Mouse (Mus musculus) 3134 (cell line): ENCODE data around the gene Rnf8.

Source experiments
- DNase-seq: peaks from one replicate; pipeline ENCODE4 v3.0.0-alpha.2; 2011; ENCODE audit warnings: low spot score; ENCODE audit not compliant: insufficient read length; ENCODE audit errors: extremely low read depth

Gene Rnf8

GRCm38 (mm10) chr17:29679038-29679767, 64.6 kb downstream of the Rnf8 start:
- DNase-seq: no peak

- no peak for DNase-seq
Observed at GRCm38 (mm10) chr17:29680174-29680573, 65.6 kb downstream of the Rnf8 start.

- DNase-seq: no peak
Observed at GRCm38 (mm10) chr17:29680921-29681320, 66.3 kb downstream of the Rnf8 start.

DNA sequence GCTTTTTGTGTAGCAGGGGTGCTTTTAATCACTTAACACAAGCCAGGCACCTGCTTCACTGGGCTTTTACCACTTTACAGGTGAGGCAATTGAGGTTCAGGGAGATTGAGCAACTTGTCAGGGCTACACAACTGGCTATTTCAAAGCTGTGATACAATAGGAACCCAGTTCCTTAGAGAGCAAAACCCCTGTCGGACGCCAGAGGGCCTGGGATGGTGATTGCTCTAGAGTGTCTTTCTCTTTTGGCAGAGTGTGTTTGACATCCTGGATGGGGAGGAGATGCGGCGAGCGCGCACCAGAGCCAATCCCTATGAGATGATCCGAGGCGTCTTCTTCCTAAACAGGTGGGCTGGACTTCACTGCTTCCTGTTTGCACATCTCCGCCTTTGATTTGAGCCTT, 67.1 kb downstream of the Rnf8 start:
- no peak for DNase-seq

GRCm38 (mm10) chr17:29682261-29682660, 67.7 kb downstream of the Rnf8 start:
- DNase-seq: no peak

DNA sequence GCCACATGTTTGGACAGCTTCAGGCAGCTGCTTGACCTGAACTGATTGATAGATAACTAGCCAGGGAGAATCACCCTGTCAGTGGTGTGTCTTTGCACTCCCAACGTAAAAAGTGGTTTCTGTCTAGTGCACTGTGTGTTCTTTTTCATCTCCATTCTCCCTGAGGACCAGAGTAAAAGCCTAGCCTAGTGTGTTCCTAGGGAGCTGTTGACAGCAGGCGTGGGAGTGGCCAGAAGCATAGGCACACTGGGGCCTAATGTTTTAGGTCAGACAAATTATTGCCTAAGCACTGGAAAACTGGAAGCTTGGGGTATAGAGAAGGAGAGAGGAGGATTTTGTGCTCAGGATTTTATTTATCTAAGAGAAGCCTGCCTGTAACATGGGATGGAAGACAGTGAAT, 68.5 kb downstream of the Rnf8 start:
- no peak for DNase-seq

- DNase-seq: no peak
Observed at GRCm38 (mm10) chr17:29684275-29684674, 69.7 kb downstream of the Rnf8 start.

DNA sequence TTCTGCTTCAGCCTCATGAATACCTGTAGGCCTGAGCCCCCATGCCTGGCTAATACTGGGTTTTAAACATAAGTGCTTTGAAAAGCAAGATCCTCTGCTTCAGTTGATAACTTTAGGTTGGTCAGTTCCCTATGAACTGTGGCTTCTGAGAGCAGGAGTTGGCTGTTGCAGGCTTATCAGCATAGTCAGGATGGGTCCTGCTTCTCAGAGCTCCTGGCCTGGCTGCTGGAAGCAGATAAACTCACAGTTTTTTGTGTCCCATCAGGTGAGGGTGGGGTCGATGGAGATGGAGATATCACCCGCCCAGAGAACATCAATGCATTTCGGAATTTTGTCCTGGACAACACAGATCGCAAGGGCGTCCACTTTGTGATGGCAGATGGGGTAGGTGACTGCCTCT, 72.2 kb downstream of the Rnf8 start:
- no peak for DNase-seq

- no peak for DNase-seq
Observed at GRCm38 (mm10) chr17:29687373-29687772, 72.8 kb downstream of the Rnf8 start.

DNA sequence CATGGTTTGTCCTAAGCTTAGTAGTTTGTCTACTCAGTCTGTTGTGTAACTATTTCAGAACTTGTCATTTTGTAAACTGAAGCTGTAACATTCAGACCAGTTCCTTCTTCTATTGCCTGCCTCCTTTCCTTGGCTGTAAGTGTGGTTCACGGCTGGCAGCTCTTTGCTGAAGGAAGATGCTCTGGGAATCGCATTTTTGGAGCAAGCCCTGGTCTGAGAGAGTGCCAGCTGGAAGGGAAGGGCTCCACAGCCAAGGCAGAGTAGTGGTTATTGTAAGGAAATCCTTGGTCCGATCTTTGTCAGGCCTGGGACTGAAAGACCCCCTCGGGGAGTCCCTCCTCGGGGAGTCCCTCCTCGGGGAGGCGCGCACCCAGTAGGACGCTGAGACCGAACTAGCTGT, 74.0 kb downstream of the Rnf8 start:
- no peak for DNase-seq

DNA sequence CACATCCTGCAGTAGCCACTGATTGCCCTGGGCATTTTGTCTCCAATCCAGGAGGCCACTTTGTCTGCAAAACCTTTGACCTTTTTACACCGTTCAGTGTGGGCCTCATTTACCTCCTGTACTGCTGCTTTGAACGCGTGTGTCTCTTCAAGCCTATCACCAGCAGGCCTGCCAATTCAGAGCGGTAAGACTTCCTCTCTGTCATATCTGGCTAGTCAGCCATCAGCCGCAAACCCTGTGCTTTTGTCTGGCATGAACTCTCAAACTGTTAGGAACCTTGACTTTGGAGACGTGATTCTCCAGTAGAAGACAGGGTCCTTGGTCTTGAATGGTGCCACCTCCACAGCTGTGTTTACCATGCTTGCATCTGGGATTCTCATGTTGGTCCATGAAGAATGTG, 75.7 kb downstream of the Rnf8 start:
- DNase-seq: no peak

GRCm38 (mm10) chr17:29692827-29693226, 78.2 kb downstream of the Rnf8 start:
- no peak for DNase-seq

DNA sequence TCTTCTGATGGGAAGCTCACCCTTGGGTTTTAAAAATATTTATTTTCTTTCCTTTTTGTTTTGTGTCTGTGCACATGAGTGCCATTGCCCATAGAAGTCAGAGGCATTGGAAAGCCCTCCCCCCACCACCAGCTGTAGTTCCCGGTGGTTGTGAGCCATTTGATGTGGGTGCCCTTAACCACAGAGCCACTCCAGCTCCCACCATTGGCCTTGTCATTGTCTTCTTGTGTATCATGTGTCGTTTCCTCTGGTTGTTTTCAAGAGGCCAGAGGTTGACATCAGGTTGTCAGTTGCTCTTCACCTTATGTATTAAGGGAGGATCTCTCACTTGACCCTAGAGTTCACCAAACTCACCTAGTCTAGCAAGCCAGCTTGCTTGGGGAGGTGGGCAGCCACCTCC, 79.0 kb downstream of the Rnf8 start:
- no peak for DNase-seq

DNA sequence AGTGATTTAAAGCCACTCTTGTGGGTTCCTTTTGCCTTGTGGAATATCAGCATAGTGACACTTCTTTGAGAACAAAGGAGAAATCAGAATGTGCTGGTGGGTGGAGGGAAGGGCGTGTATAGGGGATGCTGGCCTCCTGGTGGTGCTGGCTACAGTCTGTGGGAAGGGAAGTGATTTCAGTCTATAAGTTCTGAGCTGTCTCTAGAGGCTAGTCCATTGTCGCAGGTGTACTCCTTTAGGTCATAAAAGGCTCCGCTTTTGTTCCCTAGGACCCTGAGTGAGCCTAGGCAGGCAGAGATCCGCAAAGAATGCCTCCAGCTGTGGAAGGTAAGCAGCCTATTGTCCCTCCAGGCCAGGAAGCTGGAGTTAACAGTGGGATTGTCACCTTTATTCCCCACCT, 79.9 kb downstream of the Rnf8 start:
- no peak for DNase-seq
